Mouse (Mus musculus) left cerebral cortex, adult 6 months (tissue): ENCODE measurements around the gene Btbd9. TPM values are rescaled to one million over a fixed set of nuclear protein-coding genes. Genes with fewer than 3 reads are reported as not detected.

ENCODE experiments used
- long read RNA-seq, 2 experiments: library from polyadenylated mRNA; unstranded; transcript quantifications; one replicate each; pipeline ENCODE4 v2.0.0; 2019 to 2020
- polyA plus RNA-seq: library from polyadenylated mRNA; unstranded; fragments of <200 nt; fragmentation: Nextera tagmentation; gene quantifications from 2 replicates; pipeline ENCODE4 v1.2.3, GENCODE M21; 2021

Gene Btbd9
- polyA plus RNA-seq, result 49.6 and 56.9 TPM in 2 replicates
- long read RNA-seq, experiment 1, full-length matches to known transcripts, result 122 of 173 reads
- long read RNA-seq, experiment 1, partial matches to known transcripts, result 7 of 173 reads
- long read RNA-seq, experiment 1, other reads (novel, unspliced or antisense), result 44 of 173 reads
- long read RNA-seq, experiment 2, full-length matches to known transcripts, result 29 of 68 reads
- long read RNA-seq, experiment 2, partial matches to known transcripts, result 14 of 68 reads
- long read RNA-seq, experiment 2, other reads (novel, unspliced or antisense), result 25 of 68 reads

DNA sequence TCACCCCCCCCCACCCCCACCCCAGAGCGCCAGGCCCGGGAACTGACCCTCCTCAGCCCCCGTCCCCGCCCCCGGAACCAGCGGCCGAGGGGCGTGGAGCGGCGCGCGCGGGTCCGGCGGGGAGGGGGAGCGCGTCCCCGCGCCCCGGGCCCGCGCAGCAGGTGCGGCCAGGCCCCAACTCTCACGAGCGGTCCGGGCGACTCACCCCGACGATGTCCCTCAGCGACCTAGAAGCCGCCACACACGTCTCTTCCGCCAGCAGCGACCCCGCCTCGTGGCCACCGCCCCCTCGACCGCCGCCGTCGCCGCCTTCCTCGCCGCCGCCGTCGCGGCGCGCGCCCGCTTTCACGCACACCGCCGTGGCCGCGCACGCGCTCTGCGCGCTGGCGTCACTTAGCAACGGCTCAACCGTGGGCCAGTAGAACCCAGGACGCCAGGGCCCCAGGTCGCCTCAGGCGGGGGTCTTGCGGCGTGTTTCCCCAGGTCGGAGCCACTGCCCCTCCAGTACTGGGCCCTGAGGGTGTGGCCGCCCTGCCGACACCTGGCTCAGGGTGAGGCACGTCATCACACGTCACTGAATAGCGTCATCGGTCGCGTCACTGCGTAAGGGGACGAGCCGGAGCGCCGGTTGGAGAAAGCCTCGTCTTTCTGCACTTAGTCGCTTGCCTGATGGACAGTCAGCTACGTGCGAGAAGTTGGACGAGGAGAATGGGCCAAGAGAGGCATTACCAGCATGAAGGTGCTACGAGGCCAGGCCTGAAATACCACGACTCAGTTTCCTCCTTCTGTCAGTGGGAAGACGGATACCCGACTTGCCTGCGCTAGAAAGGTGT, at the start of gene Btbd9:
Btbd9 (minus strand) TSS at position 548 of the 833 bp plus-strand sequence.

DNA sequence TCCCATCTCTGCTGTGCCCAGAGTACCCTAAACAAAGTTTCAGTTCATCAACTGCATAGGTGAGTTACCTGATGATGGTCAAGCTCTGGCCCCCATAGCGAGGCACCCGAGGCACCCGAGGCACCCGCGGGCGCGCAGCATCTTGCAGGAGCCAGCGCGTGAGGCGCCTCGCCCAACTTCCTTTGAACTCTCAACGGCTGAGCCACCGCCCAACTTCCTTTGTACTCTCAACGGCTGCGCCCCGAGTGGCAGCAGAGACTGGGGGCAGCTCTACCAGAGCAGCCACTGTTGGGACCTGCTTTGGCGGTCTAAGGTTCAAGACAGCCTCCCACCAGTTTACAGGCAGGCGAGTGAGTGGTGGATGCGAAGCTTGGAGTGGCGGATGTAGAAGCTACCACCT, 47.8 kb upstream of the Btbd9 start, which contains the start of gene Dnah8:
Dnah8 (plus strand) TSS at position 223 of the 400 bp plus-strand sequence.

Other genes starting within 250 kb of the Btbd9 start
- 0.15 and 0.49 TPM in 2 replicates for gene Dnah8, start 47.9 kb upstream of the Btbd9 start, polyA plus RNA-seq
- gene Glo1, start 50.4 kb upstream of the Btbd9 start, polyA plus RNA-seq, result 210 and 260 TPM in 2 replicates